Mouse (Mus musculus): ENCODE measurements around the gene Slc35e3. TPM values are rescaled to one million over a fixed set of nuclear protein-coding genes. Genes with fewer than 3 reads are reported as not detected.
"Not testable (repeated sequence)": the region's sequence is repeated elsewhere in the genome, so short reads cannot be mapped to it uniquely, and the experiment has no call there.

The Slc35e3 gene
- total RNA-seq, 2 experiments from 2014 or later = 32.2 to 33.3 TPM

DNA sequence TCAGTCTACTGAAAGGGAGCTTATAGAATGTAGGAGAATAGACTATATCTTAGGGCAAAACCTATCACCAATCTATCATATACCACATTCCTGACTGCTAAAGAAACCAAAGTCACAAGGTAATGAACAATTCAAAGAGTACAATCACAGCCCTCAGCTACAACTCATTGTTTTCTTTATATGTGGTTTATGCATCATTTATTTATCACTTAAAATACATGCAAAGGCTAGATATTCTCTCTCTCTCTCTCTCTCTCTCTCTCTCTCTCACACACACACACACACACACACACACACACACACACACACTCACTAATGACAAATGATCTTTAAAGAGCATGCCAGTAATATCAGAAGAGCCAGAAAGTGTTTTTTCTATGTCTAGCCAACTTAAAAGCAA lies 40.4 kb downstream of the Slc35e3 start:
- no peak for DNase-seq (ENCODE audit: extremely low spot score in 1 of 2, low spot score in 1 of 2)

DNA sequence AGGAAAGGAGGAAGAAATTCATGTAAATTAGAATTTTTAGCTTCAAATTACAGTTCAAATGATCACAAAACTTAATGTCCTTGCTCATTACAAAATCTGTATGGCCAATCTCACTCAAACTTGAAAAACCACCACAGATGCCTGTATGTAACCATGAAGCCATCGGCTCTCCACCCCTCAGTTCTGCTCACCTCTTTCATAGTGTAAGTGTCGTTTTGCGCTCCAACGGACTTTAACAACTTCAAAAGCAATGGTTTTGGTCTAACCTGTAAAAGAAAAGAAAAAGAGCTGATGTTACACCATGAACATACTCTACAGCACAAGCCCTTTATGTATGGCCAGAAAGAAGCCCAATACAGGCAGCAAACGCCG lies 41.2 kb downstream of the Slc35e3 start:
- no peak for DNase-seq (ENCODE audit: extremely low spot score in 1 of 2, low spot score in 1 of 2)

DNA sequence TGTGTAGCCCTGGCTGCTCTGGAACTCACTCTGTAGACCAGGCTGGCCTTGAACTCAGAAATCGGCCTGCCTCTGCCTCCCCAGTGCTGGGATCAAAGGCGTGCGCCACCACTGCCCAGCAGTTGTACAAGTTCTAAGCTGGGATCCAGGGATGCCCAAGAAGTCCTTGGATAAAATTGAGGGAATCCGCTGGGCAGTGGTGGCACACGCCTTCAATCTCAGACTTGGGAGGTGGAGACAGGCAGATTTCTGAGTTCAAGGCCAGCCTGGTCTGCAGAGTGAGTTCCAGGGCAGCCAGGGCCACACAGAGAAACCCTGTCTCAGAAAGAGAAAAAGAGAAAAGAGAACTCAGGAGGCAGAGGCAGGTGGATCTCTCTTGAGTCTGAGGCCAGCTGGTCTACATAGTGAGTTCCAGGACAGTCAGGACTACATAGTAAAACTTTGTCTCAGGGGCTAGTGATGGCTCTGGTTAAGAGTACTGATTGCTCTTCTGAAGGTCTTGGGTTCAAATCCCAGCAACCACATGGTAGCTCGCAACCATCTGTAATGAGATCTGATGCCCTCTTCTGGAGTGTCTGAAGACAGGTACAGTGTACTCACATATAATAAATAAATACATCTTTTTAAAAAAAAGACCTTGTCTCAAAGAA lies 41.7 kb downstream of the Slc35e3 start:
- not testable (repeated sequence) for DNase-seq (ENCODE audit: extremely low spot score in 1 of 2, low spot score in 1 of 2)

DNA sequence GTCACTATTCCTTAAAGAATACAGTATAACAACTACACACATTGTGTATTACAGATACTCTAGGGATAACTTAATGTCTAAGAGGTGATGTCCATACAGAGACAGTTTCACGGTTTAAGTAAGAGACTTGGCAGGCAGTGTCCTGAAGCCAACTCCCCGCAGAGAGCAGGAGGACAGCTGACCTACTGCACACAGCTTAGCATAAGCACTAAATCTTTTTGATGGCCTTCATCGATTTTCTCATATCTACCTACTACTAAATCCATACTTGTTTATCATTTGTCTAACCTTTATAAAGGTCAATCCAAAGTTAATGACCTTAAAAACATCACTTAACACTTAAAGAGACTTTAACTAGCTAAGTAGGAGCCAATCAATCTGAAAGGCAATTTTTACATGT lies 42.7 kb downstream of the Slc35e3 start:
- no peak for DNase-seq (ENCODE audit: extremely low spot score in 1 of 2, low spot score in 1 of 2)

DNA sequence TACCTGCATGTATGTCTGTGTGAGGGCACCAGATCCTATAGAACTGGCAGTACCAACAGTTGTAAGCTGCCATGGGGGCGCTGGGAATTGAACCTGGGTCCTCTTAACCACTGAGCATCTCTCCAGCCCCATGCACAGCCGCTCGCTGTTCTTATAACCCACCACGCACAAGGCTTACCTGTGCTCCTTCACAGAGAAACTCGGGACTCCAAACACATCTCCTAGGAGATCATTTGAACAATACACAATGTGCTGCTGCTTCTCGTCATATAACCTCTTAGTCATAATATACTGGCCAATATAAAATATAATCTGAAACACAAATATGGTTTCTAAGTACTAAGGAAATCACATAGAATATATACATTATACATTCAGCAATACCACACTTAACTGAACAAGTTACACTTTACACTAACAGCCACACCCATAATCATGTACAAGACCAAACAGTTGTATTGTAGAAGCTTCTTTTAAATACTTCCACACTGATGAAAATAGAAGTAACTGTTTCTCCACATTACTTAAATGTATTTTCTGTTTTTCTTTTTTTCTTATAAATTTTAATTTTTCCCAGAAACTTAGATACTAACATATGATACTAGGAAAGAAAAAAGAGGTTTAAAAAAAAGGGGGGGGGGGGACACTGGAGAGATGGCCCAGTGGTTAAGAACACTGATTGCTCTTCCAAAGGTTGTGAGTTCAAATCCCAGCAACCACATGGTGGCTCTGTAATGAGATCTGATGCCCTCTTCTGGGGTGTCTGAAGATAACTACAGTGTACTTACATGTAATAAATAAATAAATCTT lies 43.9 kb downstream of the Slc35e3 start:
- no peak for DNase-seq (ENCODE audit: extremely low spot score in 1 of 2, low spot score in 1 of 2)

DNA sequence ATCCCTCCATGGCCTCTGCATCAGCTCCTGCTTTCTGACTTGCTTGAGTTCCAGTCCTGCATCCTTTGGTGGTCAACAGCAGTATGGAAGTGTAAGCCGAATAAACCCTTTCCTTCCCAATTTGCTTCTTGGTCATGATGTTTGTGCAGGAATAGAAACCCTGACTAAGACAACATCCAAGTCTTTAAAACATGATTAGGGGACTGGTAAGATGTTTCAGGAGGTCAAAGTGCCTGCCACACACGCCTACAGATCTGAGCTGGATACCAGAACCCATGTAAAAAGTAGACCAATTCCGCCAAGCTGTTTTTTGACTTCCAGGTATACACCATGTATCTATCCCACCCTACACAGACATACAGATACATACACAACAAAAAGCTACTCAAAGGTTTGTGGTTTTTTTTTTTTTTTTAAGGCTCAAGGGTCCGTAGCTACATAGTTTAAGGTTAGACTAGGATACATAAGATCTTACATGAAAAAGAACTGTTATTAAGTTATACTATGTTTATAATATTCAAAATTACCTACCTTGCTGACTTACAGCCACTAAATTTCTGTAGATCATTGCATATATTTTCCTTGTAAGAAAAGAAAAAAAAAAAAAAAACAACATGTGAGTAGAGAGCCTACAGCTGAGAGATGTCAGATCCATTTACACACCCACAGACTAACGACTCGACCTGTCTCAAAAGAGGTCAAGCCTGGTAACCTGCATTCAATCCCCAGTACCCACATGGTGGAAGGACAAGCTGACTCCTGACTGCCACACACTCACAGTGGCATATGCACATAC lies 44.9 kb downstream of the Slc35e3 start:
- no peak for DNase-seq (ENCODE audit: extremely low spot score in 1 of 2, low spot score in 1 of 2)

DNA sequence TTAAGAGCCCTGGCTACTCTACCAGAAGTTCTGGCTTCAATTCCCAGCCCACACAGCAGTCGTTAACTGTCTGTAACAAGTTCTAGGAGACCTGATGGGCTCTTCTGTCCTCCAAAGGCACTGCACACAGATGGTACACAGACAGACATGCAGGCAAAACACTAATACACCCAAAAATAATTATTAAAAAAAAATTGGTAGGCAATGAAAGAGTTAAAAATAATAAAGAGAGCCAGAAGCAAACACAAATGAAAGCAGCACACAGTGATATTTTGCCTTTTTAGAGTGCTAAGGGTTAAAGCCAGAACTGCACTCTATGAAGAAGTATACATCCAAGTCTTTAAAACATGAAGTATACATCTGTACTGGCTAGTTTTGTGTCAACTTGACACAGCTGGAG lies 45.7 kb downstream of the Slc35e3 start:
- no peak for DNase-seq (ENCODE audit: extremely low spot score in 1 of 2, low spot score in 1 of 2)

DNA sequence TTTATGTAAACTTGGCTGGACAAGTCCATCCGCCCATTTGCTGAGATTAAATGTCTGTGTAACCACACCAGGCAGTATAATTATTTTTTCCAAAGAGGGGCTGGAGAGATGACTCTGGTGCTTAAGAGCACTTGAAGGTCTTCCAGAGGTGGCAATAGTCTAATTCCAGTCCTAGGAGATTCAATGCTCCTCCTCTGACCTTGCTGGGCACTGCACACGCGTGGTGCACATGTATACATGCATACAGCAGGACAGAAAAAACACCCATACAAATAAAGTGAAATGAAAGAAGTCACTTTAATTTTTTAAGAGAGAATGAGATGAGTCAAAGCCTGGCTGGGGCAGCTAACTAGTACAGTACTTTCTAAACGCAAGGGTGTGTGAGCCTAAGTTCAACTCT lies 46.3 kb downstream of the Slc35e3 start:
- no peak for DNase-seq (ENCODE audit: extremely low spot score in 1 of 2, low spot score in 1 of 2)

DNA sequence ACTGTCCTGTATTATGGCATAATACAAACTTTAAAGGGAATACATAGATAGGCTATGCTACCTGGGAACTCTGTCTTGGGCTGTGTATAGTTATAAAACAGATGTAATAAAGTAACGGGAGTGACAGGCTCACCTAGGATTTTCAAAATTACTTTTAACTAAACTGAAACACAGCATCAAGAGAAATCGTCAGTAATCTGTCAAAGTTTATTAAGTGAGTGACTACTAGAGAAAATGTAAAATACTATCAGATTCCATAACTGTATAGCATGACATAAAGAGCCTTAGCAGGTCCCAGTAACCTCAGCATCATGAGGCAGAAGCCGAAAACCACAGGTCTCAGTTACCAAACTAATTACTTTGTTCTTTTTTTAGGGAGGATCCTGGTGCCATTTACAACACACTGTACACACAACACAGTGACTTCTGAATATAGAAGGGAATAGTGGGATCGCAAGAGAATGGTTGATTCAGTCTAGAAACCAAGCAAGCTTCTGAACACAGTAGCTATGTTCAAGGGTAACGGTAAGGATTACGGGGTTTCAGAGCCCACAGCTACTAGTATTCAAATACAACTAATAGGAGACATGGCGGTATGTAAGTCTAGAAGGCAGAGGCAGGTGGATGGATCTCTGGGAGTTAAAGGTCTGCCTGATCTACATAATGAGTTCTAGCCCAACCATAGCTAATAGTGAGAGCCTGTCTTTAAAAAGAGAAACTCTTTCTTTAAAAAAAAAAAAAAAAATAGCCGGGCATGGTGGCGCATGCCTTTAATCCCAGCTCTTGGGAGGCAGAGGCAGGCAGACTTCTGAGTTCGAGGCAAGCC lies 47.6 kb downstream of the Slc35e3 start:
- DNase-seq (ENCODE audit: extremely low spot score in 1 of 2, low spot score in 1 of 2) = no peak

DNA sequence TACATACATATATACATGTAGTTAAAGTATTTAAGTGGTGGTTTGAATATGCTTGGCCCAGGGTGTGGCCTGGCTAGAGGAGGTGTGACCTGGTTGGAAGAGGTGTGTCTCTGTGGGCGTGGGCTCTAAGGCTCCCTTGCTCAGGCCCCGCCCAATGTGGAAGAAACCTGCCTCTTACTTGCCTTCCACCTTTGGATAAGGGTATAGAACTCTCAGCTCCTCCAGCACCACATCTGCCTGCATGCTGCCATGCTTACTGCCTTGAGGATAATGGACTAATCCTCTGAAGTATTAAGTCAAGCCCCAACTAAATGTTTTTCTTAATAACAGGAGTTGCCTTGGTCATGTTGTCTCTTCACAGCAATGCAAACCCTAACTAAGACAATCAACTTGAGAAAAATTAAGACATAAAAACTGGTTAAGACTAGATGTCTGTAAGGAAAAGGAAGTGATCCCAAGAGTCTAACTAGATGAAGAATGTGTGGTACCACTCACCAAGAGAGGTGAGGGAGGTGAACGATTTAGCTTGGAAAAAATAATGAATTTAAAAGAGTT lies 48.5 kb downstream of the Slc35e3 start:
- no peak for DNase-seq (ENCODE audit: extremely low spot score in 1 of 2, low spot score in 1 of 2)

DNA sequence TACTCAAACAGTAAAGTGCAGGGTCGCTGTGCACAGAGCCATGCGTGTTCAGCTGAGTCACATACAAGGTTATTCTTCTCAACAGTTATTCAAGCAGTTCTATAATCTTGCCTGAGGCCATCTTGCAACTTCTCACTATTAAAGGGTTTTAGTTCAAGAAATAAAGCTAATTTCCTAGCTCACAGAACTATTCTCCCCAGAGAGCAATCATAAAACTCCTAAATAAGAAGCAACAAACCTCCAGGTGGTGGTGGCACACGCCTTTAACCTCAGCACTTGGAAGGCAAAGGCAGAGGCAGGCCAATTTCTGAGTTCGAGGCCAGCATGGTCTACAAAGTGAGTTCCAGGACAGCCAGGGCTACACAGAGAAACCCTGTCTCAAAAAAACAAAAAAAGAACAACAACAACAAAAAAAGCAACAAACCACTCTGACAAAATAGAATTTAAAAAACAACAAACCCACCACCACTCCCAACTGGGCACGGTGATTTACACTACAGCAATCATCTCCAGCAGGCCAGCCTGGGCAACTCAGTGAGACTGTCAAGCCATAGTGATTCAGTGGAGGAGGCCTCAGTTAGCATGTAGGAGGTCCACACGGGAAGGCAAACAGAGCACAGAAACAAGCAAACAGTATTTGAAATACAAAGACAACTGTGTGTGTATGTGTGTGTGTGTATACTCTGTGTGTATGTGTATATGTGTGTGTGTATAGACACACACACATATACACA lies 49.2 kb downstream of the Slc35e3 start:
- no peak for DNase-seq (ENCODE audit: extremely low spot score in 1 of 2, low spot score in 1 of 2)

DNA sequence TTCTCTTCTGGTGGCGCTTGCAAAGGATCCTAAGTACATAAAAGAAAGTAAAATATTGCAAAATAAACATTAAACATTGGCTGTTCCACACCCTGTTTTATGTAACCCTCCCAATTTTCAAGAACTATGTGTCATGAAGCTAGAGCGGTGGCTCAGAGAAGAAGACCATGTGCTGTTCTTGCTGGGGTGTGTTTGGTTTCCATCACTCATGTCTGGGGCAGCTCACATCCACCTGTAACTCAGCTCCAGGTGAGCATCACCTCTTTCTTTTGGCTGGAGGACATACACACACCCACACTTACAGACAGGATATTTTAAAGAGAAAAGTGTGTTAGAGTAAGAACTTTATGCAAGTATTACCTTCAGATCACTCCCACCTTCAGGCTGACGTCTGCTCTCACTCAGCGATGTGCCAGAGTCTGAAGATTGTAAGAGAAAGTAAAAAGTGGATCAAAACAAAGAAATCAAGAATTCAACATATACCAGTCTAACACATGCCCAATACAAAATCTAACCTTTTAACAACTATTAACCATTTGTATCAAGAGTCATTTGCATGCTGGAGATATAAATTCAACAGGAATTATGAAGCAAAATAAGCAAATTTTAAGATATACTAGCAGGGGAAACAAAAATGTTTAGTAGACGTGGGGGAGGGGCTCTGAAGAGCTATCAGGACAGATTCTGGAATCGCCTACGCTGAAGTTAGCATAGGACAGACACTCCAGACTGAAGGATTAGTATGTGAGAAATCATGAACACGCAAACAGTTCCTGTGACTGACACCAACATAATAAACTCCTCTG lies 49.9 kb downstream of the Slc35e3 start:
- DNase-seq (ENCODE audit: extremely low spot score in 1 of 2, low spot score in 1 of 2) = no peak

DNA sequence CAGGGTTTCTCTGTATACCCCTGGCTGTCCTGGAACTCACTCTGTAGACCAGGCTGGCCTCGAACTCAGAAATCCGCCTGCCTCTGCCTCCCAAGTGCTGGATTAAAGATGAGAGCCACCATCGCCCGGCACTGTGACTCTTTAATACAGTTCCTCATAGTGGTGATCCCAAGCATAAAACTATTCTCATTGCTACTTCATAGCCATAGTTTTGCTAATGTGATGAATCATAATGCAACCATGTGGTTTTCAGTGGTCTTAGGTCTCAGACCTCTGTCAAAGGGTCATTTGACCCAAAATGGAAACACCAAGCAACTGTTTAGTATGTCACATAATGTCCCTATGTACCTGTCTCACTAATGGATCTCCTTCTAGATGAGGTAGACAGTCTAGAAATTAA lies 50.6 kb downstream of the Slc35e3 start:
- no peak for DNase-seq (ENCODE audit: extremely low spot score in 1 of 2, low spot score in 1 of 2)

DNA sequence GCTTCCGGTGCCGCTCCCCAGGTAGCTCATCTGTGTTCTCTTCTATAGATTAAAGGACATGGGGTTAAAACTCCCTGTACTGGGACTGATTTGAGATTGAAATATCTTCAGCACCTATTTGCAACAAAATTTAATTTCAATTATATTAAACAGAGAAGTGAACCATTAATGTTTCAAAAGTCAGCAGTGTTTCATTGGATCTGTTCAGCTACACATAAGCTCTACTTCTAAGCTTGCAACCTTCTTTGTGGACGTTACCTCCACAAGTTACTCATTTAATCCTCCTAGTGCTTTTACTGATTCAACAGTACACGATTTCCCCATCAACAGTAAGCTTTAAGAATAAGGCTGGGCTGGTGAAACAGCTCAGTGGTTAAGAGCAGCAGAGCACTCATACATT lies 51.1 kb downstream of the Slc35e3 start:
- no peak for DNase-seq (ENCODE audit: extremely low spot score in 1 of 2, low spot score in 1 of 2)

DNA sequence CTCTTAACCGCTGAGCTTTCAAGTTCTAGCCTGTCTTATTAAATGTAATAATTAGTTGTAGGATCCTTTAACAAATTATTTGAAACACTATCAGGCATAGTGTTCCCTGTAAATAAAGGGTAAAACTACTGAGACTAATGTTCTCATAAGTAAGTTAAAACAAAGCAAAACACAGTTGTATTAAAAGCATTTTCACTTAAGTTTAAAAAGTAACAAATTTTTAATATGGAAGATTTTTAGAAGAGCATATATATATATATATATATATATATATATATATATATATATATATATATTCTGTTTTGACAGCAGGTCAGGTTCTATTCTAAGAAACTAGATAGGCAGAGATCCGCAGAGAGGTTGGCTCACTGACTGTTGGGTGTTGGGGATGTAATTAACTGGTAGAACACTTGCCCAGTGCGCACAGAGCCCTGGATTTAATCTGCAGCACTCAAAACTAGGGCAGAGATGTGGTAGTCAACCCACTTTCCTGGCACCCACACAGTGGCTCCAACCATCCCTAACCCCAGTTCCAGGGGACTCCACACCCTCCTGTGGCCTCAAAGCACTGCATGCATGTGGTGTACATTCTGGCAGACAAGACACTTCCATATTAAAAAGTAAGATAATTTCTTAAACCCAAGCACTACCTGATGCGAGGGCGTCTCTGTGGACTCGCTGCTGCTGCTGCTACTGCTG lies 51.8 kb downstream of the Slc35e3 start:
- no peak for DNase-seq (ENCODE audit: extremely low spot score in 1 of 2, low spot score in 1 of 2)

DNA sequence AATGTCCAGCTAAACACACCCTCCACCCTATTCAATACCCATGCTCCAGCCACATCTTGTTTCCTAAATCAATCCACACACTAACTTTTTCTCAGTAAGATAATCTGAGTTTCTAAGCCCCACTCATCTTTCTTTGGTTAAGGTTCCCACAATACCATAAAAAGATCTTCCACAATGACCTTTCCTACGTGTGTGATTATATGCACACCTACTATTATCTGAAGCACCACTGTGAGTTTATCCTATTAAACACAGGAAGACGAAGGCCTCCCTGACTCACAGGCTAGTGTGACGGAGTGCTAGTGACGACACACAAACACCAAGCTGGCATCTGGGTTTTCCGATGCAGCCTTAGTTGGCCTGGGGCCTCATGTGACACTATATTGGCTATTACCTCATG lies 53.2 kb downstream of the Slc35e3 start:
- DNase-seq (ENCODE audit: extremely low spot score in 1 of 2, low spot score in 1 of 2) = no peak

DNA sequence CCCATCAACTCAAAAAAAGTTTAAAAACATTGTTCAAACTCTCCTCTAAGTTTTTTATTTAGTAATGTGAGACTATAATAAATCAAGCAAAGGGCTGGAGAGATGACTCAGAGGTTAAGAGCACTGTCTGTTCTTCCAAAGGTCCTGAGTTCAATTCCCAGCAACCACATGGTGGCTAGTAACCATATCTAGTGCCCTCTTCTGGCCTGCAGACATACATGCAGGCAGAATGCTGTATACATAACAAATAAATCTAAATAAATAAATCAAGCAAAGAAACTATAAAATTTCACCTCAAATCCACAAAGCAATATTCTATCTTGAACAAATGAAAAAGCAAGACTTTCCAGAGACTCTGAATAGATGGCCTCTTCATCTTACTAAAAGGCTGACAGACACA lies 54.0 kb downstream of the Slc35e3 start:
- no peak for DNase-seq (ENCODE audit: extremely low spot score in 1 of 2, low spot score in 1 of 2)

DNA sequence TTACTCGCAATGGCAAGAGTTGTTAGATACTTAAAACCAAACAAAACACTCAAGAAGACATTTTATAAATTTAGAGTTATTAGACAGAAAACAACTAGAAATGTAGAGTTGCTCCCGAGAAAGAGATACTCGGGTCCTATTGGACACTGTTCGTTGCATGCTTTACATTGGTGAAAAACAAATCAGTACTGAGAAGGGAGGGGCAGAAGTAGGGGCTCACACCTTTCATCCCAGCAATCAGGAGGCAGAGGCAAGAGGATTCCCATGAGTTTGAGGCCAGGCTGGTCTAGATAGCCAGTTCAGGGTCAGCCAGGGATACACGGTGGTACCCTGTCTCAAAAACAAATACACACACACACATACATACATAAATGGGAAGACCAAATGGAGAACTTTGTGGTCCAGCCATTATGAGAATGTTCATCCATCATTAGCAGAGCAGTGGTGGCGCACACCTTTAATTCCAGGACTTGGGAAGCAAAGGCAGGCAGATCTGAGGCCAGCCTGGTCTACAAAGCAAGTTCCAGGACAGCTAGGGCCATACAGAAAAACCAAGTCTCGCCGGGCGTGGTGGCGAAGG lies 54.7 kb downstream of the Slc35e3 start:
- no peak for DNase-seq (ENCODE audit: extremely low spot score in 1 of 2, low spot score in 1 of 2)

All from layer of hippocampus, postnatal 25 days (tissue).